Comparison of ENCODE assay signal across 15 mouse cellular contexts in the genomic region with DNA sequence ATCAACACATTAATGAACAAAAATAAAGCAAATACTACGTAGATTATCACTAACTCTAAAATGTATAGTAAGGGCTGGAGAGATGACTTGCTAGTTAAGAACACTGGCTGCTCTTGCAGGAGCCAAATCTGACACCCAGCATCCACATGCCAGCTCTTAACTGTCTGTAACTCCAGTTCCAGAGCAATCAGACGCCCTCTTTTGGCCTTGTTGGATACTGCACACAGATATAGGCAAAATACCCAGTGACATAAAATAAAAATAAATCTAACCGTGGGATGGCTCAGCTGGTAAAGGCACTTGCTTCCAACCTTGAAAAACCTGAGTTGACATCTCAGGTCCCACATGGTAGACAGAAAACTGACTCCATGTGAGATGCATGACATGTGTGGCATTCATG. TPM values are rescaled to one million over a fixed set of nuclear protein-coding genes. Genes with fewer than 3 reads are reported as not detected.
DNase-seq lines count a peak whose midpoint lies in the region; ATAC-seq and TF ChIP-seq lines count a peak whose summit lies in the region.
"Had no signal": no experiment of that assay in that cellular context is flagged by ENCODE, and none has a peak within 500 bp of the region (broad histone marks: within the 10 kb centered on the region; RNA-seq: fewer than 3 reads in every experiment).

No protein-coding gene starts in this region.

- H3K36me3 ChIP-seq in liver, embryonic 14.5 days (replicated peaks; ENCODE audit: control insufficient read depth, insufficient read depth, low read depth), result peaks cover 4% of the 10 kb centered on the region; the same call in 1 of the 2 replicates
- peaks cover 8% of the 10 kb centered on the region; the same call in 1 of the 2 replicates for H3K36me3 ChIP-seq in liver, embryonic 11.5 days (ENCODE audit: control insufficient read depth, insufficient read depth, low read length)
- H3K36me3 ChIP-seq in CH12.LX (replicated peaks in 1 of 2; ENCODE audit: control insufficient read depth in 1 of 2, insufficient read depth in 1 of 2, low read length in 1 of 2), result peaks cover 0 to 27% of the 10 kb centered on the region in 2 experiments

- no peak overlapping the region for H3K27ac ChIP-seq in liver, embryonic 14.5 days
- no peak overlapping the region for H3K27ac ChIP-seq in liver, embryonic 11.5 days (ENCODE audit: low read depth, low read length)
- no peak overlapping the region for H3K27ac ChIP-seq in CH12.LX (ENCODE audit: insufficient read depth, low read depth)
- H3K27ac ChIP-seq: forebrain, embryonic 13.5 days; hindbrain, embryonic 15.5 days; midbrain, embryonic 12.5 days had no signal

- H3K27me3 ChIP-seq in liver, embryonic 14.5 days (ENCODE audit: control insufficient read depth, insufficient read depth, low read length), result no peaks in the 10 kb centered on the region
- H3K27me3 ChIP-seq in liver, embryonic 11.5 days (replicated peaks; ENCODE audit: control insufficient read depth, insufficient read depth, low read length), result no peaks in the 10 kb centered on the region
- H3K27me3 ChIP-seq in CH12.LX (replicated peaks), result no peaks in the 10 kb centered on the region
- H3K27me3 ChIP-seq: forebrain, embryonic 13.5 days; hindbrain, embryonic 15.5 days; midbrain, embryonic 12.5 days had no signal

- in situ Hi-C loops in CH12.LX (cut with MboI; ENCODE audit: low pct_ligation_motif_present, low pct_unique_long_range_greater_than_20kb, low sequenced_read_pairs), result no loop called here

- H3K9me3 ChIP-seq in liver, embryonic 14.5 days (ENCODE audit: control insufficient read depth, low read length), result no peaks in the 10 kb centered on the region
- H3K9me3 ChIP-seq in liver, embryonic 11.5 days (ENCODE audit: control insufficient read depth, low read length), result no peaks in the 10 kb centered on the region
- H3K9me3 ChIP-seq in CH12.LX (replicated peaks; ENCODE audit: low read length), result no peaks in the 10 kb centered on the region
- H3K9me3 ChIP-seq: forebrain, embryonic 13.5 days; hindbrain, embryonic 15.5 days; midbrain, embryonic 12.5 days had no signal

- no peak for TF ChIP-seq POLR2A in CH12.LX (IDR thresholded peaks at IDR 0.05; ENCODE audit: low read depth, low read length)

- H3K4me3 ChIP-seq in liver, embryonic 14.5 days (ENCODE audit: insufficient read depth in 1 of 2, low read depth in 2 of 2, low read length in 2 of 2), result no peak overlapping the region
- no peak overlapping the region for H3K4me3 ChIP-seq in liver, embryonic 11.5 days (ENCODE audit: low read depth, low read length)
- H3K4me3 ChIP-seq in CH12.LX (replicated peaks in 1 of 3; ENCODE audit: low read depth in 2 of 3, low read length in 2 of 3, poor library complexity in 1 of 3), result no peak overlapping the region
- H3K4me3 ChIP-seq: forebrain, embryonic 13.5 days; hindbrain, embryonic 15.5 days; midbrain, embryonic 12.5 days had no signal

- TF ChIP-seq CTCF in liver, embryonic 14.5 days (IDR thresholded peaks at IDR 0.05; ENCODE audit: low read depth), result peak; percentile 43; the same call in 1 of the 2 replicates
- peak in 1 of 2 experiments; percentile 18; a peak in 2 of 4 replicates for TF ChIP-seq CTCF in CH12.LX (conservative IDR thresholded peaks at IDR 0.05 in 1 of 2, IDR thresholded peaks at IDR 0.05 in 1 of 2; ENCODE audit: low read depth in 2 of 2, low read length in 2 of 2)

- no peaks in the 10 kb centered on the region for H3K79me2 ChIP-seq in CH12.LX (replicated peaks; ENCODE audit: control insufficient read depth, extremely low read depth, insufficient read depth, poor library complexity, severe bottlenecking)

- TF ChIP-seq RAD21 in CH12.LX (IDR thresholded peaks at IDR 0.05; ENCODE audit: low read depth, low read length), result no peak

- no peak overlapping the region for H3K9ac ChIP-seq in liver, embryonic 14.5 days (replicated peaks)
- no peak overlapping the region for H3K9ac ChIP-seq in liver, embryonic 11.5 days (ENCODE audit: low read depth, low read length)
- no peak overlapping the region for H3K9ac ChIP-seq in CH12.LX (ENCODE audit: insufficient read depth, low read depth)
- H3K9ac ChIP-seq: forebrain, embryonic 13.5 days; hindbrain, embryonic 15.5 days; midbrain, embryonic 12.5 days had no signal

- WGBS in liver, embryonic 14.5 days (ENCODE audit: insufficient replicate concordance), result 72% methylated on average over 3 of the region's 3 CpGs
- WGBS in liver, embryonic 11.5 days, result 79% methylated on average over 3 of the region's 3 CpGs

- TF ChIP-seq EP300 in liver, embryonic 14.5 days (IDR thresholded peaks at IDR 0.05; ENCODE audit: low read depth), result no peak
- TF ChIP-seq EP300 in CH12.LX (IDR thresholded peaks at IDR 0.05; ENCODE audit: low read length), result no peak

- no peak for ATAC-seq in liver, embryonic 14.5 days (ENCODE audit: insufficient read depth)
- ATAC-seq in liver, embryonic 11.5 days (replicated peaks; ENCODE audit: low FRiP score), result no peak
- ATAC-seq in megakaryocyte progenitor cell, adult 5-6 weeks (replicated peaks; ENCODE audit: poor library complexity), result 0 out of 2 replicates have a peak, but pooled peaks have one; percentile 43
- ATAC-seq: forebrain, embryonic 13.5 days had no signal

- DNase-seq in embryo, embryonic 10.5 days (ENCODE audit: low spot score), result peak; percentile 18
- no peak for DNase-seq in embryo, embryonic 9.5 days (ENCODE audit: extremely low spot score)
- no peak for DNase-seq in liver, embryonic 14.5 days (ENCODE audit: low read depth in 3 of 3, low spot score in 3 of 3)
- DNase-seq in liver, embryonic 11.5 days (ENCODE audit: low spot score), result no peak
- DNase-seq in CH12.LX (ENCODE audit: extremely low read depth), result peak; percentile 21
- no peak for DNase-seq in heart, adult 11 months
- no peak for DNase-seq in cerebellum, adult 18-20 months
- DNase-seq: B cell, adult 2 months; cerebellum, postnatal 36 days; spleen, adult 18-20 months; thymus, postnatal 14 days had no signal

- dilution Hi-C loops in CH12.LX (cut with MboI; ENCODE audit: extremely low pct_ligation_motif_present, extremely low pct_unique_long_range_greater_than_20kb, low sequenced_read_pairs), result no loop called here

- peaks cover 19 to 21% of the 10 kb centered on the region in 2 experiments for H3K4me1 ChIP-seq in liver, embryonic 14.5 days (replicated peaks; ENCODE audit: control insufficient read depth in 2 of 2, insufficient read depth in 2 of 2, low read length in 1 of 2)
- H3K4me1 ChIP-seq in liver, embryonic 11.5 days (replicated peaks; ENCODE audit: control insufficient read depth, insufficient read depth, low read length), result 0 out of 2 replicates have a peak, but pooled peaks cover 5% of the 10 kb centered on the region
- peaks cover 2 to 11% of the 10 kb centered on the region in 2 experiments; a peak in 3 of 4 replicates for H3K4me1 ChIP-seq in CH12.LX (ENCODE audit: control insufficient read depth in 1 of 2, insufficient read depth in 2 of 2)
- H3K4me1 ChIP-seq: forebrain, embryonic 13.5 days; hindbrain, embryonic 15.5 days; midbrain, embryonic 12.5 days had no signal

- no peak overlapping the region for H3K4me2 ChIP-seq in liver, embryonic 14.5 days (ENCODE audit: low read depth)
- H3K4me2 ChIP-seq in liver, embryonic 11.5 days, result no peak overlapping the region
- H3K4me2 ChIP-seq in CH12.LX (ENCODE audit: insufficient read depth, low read depth, poor library complexity, severe bottlenecking), result no peak overlapping the region
- H3K4me2 ChIP-seq: forebrain, embryonic 13.5 days; hindbrain, embryonic 15.5 days; midbrain, embryonic 12.5 days had no signal

TF ChIP-seq in CH12.LX, 34 proteins besides CTCF, POLR2A, EP300 and RAD21:
- TF ChIP-seq USF1 (IDR thresholded peaks at IDR 0.05; ENCODE audit: low read depth, low read length) (no peak), SIN3A (IDR thresholded peaks at IDR 0.05; ENCODE audit: low read length) (no peak)

RNA-seq across cellular contexts. Expression of a gene that starts 36.0 kb away (rescaled TPM):
- 5.6 and 8.2 TPM in 2 replicates for polyA plus RNA-seq in liver, embryonic 14.5 days (2012; rRNA removed)
- 5.4 TPM in 2 replicates for polyA plus RNA-seq in liver, embryonic 14.5 days (2014; fragmentation: Nextera tagmentation; extraction: Ambion mirVana)
- polyA plus RNA-seq in liver, embryonic 11.5 days (2014; fragmentation: Nextera tagmentation; extraction: Ambion mirVana), result 10.0 and 10.1 TPM in 2 replicates
- total RNA-seq in CH12.LX (2012; rRNA removed) (10.9 and 11.7 TPM in 2 replicates), CH12.LX (2014; rRNA removed) (17.5 and 20.1 TPM in 2 replicates)
- 12.0 and 14.3 TPM in 2 replicates for polyA plus RNA-seq in CH12.LX (2012; ENCODE audit: insufficient read length, low read depth)
- total RNA-seq in megakaryocyte progenitor cell, adult 5-6 weeks (2015), result 40.7 and 40.8 TPM in 2 replicates
- total RNA-seq in megakaryocyte progenitor cell, adult 5-6 weeks (2017), result 37.4 and 48.8 TPM in 2 replicates

Comparison
In these comparisons a context has a peak if more than half of its experiments do, and no peak if none do; other contexts are left out.
1. DNase-seq: peak in embryo, embryonic 10.5 days (single experiment) and CH12.LX (single experiment); none in embryo, embryonic 9.5 days (single experiment), liver, embryonic 14.5 days (0 of 3), liver, embryonic 11.5 days (single experiment), heart, adult 11 months (single experiment) and cerebellum, adult 18-20 months (0 of 2).